Mouse (Mus musculus) large intestine, adult 2 months (tissue): ENCODE measurements around the gene Olfr94. TPM values are rescaled to one million over a fixed set of nuclear protein-coding genes. Genes with fewer than 3 reads are reported as not detected.
"Not testable (repeated sequence)": the region's sequence is repeated elsewhere in the genome, so short reads cannot be mapped to it uniquely, and the experiment has no call there.

Experiments
- DNase-seq: peaks from one replicate; pipeline ENCODE4 v3.0.0-alpha.2; 2012; ENCODE audit warnings: low read depth, low spot score
- WGBS: fragments of 180-500 bp; shearing (Covaris S2); methylation state at CpG from one replicate; pipeline ENCODE4 v1.1.7; 2018; 5-methylcytosine and 5-hydroxymethylcytosine counted together
- polyA plus RNA-seq: library from polyadenylated mRNA; depleted of rRNA; stranded (reverse); fragments of >200 nt; gene quantifications from 2 replicates; pipeline ENCODE4 v1.2.3, GENCODE M21; 2012; rRNA removed

Gene Olfr94
- not detected in 2 replicates for polyA plus RNA-seq

DNA sequence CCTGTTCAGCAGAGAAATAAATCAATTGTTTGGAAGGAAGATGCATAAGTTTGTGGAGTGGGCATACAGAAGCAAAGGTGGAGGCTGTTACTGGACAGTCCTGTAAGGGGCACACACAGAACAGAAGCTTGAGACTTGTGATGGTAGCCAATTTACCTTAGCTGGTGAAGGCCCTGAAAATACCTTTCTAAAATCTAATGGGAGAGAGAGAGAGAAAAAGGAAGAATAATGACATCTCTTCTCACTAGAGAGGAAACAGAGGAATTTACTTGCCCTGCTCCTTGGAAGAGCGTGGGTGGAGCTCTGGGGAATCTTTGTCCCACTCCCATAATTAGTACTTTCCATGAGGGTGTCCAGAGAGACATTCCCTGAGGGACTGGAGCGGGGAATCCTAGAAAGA is at the start of gene Olfr94:
Gene Olfr94 (minus strand): TSS at position 101 of the 400 bp plus-strand sequence.
- 79% methylated on average over 2 of the region's 2 CpGs for WGBS
- no peak for DNase-seq

DNA sequence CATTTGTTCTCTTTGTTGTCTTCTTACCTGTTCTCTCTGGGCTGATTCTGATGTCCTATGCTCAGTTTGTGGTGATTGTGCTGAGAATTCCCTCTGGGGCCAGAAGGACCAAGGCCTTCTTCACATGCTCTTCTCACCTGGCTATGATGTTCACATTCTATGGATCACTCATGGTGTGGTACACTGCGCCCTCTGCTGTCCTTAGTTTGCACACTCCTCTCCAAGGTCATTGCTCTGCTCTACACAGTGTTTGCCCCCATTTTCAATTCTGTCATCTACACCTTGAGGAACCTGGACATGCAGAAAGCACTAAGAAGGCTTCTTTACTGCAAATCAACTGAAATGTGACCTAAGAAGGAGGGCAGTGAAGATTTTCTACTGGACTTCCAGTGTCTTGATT is 49.8 kb upstream of the Olfr94 start:
- peak; percentile 21 for DNase-seq
- WGBS, result 3% methylated on average over 1 of the region's 1 CpGs

DNA sequence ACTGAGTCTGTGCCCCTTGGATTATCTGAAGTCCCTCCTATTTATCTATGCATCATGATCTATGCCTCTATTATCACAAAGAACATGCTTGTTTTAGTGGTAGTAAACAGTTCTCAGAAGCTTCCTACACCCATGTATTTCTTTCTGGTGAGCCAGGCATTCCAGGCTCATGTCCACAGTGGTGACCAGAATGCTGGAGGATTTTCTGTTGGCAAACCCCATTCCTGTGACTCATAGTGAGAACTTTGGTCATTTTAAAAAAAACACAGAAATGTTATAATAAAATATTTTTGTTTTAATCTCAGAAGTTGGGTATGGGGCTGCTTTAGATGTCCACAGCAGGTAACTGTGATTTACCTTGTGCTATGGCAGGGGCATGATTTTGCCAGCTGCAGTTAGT is 48.7 kb upstream of the Olfr94 start:
- no peak for DNase-seq

DNA sequence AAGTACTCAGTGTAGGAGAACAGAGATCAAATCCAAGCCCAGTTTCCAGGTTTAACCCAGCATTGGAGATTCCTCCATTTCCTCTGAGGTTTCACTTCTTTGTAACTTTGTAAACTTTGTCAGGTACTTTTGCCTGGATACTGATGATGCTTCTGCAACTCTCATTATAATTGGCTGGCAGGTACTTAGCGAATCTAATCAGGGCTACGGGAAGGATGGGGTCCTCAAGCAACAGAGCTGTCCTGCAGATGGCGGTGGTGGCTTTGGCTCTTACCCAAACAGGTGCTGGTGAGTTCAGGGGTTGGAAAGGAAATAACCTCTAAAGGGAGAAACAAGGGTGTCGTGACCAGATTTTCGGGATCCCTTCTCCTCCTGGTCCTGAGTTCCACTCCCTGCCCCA is 45.9 kb upstream of the Olfr94 start:
- 22% methylated on average over 5 of the region's 5 CpGs for WGBS
- DNase-seq, result peak; percentile 35

DNA sequence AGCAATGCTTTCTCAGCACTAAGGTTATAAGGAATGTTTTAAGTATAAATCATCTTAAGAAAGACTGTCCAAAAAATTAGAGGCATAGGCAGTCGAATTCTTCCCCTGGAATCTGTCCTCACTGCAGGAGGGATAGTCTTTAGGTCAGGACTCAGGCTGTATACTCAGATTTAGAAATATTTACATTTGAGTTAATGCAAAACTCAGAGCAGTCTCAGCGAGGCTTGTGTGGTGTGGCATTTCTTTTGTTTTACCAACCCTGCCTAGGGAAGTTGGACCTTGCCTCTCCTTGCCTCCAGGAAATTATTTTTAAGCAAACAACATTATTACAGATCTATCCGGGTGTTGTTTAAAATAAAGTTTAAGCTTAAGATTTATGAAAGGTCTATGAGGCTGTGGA is 41.4 kb upstream of the Olfr94 start:
- peak; percentile 32 for DNase-seq
- 12% methylated on average over 3 of the region's 3 CpGs for WGBS

DNA sequence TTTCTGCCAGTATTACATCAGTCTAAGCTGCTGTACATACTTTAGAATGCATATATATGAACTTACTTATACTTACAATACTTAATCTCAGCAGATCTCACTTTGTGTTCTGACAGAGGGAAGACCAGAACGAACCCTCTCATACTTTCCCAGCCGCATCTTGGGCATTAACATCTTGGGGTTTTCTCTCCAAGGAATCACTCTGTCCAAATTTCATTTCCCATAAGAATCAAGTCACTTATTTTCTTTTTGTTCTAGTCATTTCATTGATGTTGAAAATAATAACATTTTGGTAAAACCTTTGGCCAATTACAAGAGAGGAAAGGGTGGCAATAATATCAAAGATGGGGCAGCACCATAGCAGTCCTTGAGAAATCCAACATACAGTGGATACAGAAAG is 36.4 kb upstream of the Olfr94 start, which contains the start of gene Olfr97:
Gene Olfr97 (minus strand): TSS at position 101 of the 400 bp plus-strand sequence.
- WGBS, result 91% methylated on average over 2 of the region's 2 CpGs
- not testable (repeated sequence) for DNase-seq

DNA sequence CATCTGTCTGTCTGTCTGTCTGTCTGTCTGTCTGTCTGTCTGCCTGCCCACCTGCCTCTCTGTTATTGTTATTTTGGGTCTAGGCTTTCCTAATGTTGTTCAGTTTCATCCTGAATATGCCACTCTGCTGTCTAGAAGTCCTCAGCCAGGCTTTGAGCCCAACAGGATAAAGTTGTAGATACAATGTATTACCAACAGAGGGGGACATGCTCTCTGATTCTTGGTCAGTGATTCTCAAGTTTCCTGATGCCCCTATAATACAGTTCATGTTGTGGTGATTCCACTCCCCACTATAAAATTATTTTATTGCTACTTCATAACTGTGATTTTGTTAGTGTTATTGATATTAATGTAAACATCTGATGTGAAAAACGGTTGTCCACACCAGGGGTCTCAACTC is 21.1 kb upstream of the Olfr94 start:
- WGBS, result 0% methylated on average over 1 of the region's 1 CpGs
- no peak for DNase-seq

DNA sequence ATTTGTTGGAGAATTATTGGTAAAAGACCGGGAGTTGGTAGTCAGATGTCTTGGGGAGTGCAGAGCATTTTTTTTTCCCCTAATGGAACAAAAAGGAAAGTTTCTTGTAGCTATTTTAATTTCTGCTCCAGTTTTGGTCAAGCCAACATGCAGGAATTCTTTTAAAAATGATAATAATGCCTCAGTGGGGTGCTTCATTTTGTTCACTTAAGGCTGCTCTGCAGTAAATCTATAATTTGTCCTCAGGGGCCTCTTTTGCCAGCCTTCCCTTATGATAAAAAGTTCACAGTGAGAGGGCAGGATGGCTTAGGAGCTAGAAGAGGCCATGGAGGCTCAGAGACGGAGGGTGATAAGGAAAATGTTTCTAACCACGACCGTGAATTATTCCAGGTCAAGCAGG is 19.1 kb upstream of the Olfr94 start, which contains the start of gene Olfr96:
Gene Olfr96 (plus strand): TSS at position 301 of the 400 bp plus-strand sequence.
- DNase-seq, result no peak
- WGBS, result 67% methylated on average over 4 of the region's 4 CpGs

DNA sequence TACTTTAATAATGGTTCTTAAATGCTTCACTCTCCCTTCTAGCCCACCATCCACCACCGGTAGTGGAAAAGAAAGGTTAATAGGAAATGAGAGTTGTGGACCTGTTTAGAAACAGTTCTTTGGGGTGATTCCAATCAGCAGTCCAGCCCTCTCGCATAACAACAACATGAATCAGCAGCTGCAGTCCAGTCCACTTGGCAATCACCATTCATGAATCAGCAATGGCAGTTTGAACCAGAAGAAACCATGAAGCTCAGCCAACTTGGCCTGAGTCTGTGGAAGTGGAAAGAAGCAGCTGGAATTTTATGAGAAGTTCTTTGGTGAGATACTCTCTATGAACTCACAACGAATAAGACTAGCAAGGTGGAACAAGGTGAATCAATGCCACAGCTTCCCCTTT is 17.7 kb upstream of the Olfr94 start:
- 61% methylated on average over 3 of the region's 3 CpGs for WGBS
- no peak for DNase-seq

DNA sequence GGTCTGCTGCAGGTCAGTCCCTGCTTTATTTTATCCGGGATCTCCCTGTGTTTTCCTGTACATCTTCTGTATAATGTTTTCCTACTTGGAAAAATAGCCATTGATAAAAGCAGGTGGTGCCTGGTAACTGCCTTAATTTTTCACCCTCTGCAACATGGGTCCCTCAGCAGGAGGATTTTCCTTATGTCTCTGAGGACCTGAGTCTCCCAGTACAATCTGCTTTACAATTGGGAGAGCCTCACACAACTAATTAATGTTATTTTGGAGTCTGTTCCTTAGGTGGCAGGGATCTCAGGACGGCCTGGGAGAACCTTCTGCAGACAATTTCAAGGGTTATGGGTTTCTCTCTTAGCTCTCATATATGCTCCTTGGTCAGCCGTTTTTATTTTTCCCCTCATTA is 12.2 kb upstream of the Olfr94 start, which contains the start of gene Olfr95:
Gene Olfr95 (minus strand): TSS at position 101 of the 400 bp plus-strand sequence.
- 76% methylated on average over 3 of the region's 3 CpGs for WGBS
- DNase-seq, result no peak

DNA sequence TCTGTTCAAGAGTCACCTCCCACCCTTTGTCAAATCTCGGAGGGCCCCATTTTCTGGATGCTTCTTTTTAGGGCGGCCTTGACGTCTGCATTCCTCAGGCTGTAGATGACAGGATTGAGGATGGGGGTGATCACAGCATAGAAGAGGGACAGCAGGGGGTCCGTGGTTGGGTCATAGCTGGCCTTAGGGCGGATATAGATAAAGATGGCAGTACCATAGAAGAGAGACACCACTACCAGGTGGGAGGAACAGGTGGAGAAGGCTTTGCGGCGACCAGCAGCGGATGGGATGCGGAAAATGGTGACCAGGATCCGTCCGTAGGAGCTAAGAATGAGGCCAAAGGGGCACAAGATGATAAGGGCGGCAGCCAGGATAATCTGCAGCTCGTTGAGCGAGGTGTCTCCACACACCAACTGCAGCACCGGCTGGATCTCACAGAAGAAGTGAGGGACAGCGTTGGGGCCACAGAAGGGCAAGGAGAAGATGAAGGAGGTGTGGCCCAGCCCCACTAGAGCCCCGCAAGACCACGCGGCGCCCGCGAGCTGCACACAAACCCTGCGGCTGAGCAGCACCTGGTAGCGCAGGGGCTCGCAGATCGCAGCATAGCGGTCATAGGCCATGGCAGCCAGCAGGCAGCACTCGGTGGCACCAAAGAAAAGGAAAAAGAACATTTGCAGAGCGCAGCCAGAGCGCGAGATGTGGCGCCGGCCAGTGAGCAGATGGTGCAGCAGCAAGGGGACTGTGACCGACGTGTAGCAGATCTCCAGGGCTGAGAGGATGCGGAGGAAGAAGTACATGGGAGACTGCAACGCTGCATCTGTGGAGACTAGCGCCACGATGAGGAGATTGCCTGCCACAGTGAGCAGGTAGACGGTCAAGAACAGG is 10.3 kb upstream of the Olfr94 start:
- DNase-seq, result no peak
- WGBS, result 25% methylated on average over 40 of the region's 40 CpGs

DNA sequence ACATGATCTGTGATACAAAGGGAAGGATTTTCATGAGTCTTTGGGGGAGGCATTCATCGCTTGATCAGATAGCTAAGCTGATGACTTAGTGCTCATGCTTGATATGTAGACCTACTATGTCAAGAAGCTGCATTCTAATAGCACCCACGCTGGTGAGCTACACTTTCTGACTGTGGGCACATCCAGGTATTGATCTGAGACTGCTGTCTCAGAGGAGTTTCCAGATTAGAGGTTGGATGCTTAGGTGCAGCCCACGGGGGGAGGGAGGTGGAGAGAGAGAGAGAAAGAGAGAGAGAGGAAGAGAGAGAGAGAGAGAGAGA is 3.1 kb upstream of the Olfr94 start:
- DNase-seq, result no peak
- WGBS, result 28% methylated on average over 3 of the region's 3 CpGs

DNA sequence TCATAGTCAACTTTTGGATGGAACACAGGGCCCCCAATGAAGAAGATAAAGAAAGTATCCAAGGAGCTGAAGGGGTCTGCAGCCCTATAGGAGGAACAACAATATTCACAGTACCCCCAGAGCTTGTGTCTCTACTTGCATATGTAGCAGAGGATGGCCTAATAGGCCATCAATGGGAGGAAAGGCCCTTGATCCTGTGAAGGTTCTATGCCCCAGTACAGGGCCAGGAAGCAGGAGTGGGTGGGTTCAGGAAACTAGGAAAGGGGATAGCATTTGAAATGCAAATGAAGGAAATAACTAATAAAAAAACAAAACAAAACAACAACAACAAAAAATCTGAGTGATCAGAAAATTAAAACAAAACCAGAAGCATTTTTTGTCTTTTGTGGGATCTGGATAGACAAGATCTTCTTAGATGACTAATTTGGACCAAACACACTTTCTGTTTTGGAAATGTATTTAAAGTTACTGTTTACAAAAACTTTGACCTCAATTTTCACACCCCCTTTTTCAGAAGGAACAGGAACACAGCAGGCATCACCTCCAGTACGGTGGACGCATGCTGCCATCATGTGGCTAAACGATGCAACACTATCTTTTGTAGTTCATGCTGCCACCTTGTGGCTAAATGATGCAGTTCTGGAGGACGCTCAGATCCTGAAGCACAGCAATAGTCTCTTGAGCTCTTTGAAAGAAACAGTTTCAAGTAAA is 2.6 kb upstream of the Olfr94 start:
- 2% methylated on average over 4 of the region's 4 CpGs for WGBS
- peak; percentile 57 for DNase-seq

DNA sequence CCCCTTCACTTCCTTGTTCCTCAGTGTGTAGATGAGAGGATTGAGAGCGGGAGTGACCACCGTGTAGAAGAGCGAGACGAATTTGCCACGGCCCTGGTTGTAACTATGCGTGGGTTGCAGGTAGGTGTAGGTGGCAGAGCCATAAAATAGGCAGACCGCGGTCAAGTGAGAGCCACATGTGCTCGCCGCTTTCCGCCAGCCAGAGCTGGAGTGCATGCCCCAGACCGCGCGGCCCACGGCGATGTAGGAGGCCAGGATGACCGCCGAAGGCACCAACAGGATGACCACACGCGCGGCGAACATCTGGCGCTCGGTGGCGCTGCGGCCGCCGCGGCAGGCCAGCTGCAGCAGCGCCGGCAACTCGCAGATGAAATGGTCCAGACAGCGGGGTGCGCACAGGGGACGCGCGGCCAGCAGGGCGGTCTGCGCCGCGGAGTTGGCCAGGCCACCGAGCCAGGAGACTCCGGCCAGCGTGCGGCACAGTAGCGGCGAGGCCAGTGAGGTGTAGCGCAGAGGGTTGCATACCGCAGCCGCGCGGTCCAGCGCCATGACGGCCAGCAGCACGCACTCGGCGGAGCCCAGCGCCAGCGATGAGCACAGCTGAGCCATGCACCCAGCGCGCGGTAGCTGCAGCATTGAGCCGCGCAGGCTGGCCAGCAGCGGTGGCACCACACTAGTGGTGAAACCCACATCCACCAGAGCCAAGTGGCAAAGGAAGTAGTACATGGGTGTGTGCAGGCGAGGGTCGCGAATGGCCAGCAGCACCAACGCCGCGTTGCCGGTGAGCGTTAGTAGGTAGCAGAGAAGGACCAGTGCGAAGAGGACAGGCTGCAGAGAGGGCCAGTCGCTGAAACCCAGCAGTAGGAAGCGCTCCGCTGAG is 3.7 kb downstream of the Olfr94 start:
- 3% methylated on average over 77 of the region's 77 CpGs for whole genome bisulfite sequencing
- no peak for DNase-seq

DNA sequence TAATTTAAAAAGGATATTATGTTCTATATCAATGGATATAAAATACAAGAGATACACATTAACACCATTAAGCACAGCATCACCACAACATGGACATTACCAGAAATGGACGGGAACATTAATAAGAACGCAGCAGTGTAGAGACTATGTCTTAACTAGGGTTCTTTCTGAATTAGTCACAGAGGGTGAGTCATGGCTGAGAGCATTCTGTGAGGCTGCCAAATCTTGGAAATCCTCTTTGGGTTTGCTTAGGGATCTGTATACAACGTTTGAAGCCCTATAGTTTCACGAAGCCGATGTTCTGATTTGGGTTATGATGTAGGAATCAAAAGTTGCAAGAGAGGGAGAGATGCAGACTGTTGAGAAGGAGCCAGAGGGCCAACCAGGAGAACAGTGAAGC is 6.0 kb downstream of the Olfr94 start:
- WGBS, result 64% methylated on average over 5 of the region's 5 CpGs
- DNase-seq, result no peak

DNA sequence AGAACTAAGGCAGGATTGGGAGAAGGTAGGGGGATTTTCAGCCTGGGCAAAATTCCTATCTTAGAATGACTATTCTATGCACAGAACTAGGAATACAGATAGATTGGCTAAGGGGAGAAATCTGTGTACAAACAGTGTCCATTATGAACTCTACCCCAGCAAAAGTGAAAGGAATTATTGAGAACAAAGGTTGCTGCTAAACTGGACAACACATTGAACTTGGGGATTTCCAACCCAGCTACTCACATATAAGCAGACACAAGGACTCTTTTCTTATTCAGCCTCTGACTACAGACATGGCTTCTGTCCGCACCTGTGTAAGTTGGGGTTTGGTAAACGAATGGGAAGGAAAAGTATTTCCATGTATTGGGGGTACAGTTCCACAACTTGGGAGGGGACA is 7.1 kb downstream of the Olfr94 start, which contains the start of gene Ubd:
Gene Ubd (plus strand): TSS at position 237 of the 400 bp plus-strand sequence.
- no peak for DNase-seq
- 63% methylated on average over 2 of the region's 2 CpGs for WGBS

DNA sequence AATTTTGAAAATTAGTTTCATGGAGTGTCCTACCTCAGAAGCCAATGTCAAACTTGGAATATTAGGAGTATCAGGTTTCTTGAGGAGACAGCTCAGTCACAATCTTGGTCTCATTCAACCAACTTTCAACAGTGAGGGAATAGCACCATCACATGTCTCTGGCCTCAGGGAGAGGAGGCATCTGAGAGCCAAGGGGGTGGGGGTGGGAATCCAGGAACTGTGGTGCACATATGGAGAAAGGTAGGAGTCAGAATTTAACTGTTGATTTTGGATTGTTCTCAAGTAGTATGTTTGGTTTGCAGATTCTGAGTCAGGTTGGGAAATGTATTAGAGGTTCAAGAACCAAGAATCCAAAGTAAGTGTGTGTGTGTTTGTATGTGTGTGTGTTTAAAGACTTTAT is 7.8 kb downstream of the Olfr94 start:
- DNase-seq, result no peak

DNA sequence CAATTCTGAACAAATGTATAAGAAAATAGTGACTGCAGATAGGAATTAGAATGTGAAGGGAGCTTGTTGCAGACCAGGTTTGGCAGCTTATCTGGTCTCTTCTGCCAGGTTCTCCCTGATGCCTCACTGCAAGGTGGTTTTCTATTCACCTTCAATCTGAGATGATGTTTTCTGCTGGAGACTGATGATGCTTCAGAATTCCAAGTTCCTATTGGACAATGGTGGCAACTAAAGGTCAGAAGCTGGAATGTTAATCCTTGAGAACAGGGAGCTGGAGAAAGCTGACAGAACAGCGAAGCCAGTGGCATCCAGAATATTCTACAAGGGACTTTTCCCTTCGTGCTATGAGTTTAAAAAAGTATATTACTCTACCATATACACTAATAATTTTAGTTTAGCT is 10.1 kb downstream of the Olfr94 start:
- no peak for DNase-seq
- 56% methylated on average over 2 of the region's 2 CpGs for WGBS

DNA sequence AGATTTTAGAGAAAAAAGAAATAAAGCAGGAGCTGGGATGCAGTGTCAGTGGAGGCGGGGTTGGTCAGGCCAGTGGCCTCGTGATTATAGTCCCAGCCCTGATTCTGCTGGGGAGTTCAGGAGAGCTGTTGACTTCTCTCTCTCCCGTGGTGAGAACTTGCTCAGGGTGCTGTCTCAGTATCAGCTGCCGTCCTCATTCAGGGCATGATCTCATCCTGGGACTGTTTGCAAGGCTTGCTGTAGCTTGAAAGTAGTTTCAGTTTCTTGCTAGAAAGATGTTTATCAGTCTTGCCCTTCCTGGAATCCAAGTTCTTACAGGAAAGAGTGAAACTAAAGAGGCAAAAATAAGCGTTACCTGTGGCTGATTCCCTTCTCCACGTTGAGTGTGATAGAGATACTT is 15.3 kb downstream of the Olfr94 start:
- no peak for DNase-seq
- 22% methylated on average over 6 of the region's 6 CpGs for WGBS

DNA sequence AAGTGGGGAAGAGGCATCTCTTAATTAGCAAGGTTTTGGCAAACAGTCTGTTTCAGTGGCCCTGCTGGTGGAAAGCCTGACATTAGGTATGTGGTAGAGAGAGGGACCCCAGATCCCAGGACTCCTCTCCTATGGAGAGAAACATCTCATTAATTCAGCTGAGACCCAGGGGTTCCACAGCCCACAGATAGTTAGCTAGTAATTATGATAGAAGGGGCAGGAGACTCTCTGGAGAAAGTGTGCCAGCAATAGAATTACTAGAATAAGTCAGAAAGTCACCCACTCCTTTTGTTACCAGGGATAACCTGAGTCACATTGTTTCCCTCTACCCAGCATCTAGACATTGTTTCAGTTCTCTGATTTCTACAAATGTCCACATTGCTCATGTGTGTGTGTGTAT is 39.4 kb downstream of the Olfr94 start, which contains the start of gene Olfr93:
Gene Olfr93 (minus strand): TSS at position 101 of the 400 bp plus-strand sequence.
- DNase-seq, result no peak
